Mouse (Mus musculus) kidney, postnatal 0 days (tissue): ENCODE measurements at regions not wholly inside any gene's neighbourhood (a gene's known extent, or its start where the extent isn't known, plus 50 kb on each side); places are given as distances from the start of the nearest gene placed in this dataset.

Source experiments
- ATAC-seq: fragments of 200-750 bp; cut with Nextera tagmentation; replicated peaks from 2 replicates; pipeline ENCODE4 v1.8.0; 2017; ENCODE audit warnings: low read depth, moderate number of reproducible peaks, moderate TSS enrichment, moderate library complexity; ENCODE audit not compliant: low FRiP score
- DNase-seq: peaks from one replicate; pipeline ENCODE4 v3.0.0-alpha.2; 2016; ENCODE audit warnings: low spot score
- H3K27ac ChIP-seq: fragments of 300-500 bp; sonication (generic); 2 replicates; pipeline ENCODE4 v1.5.1; 2014; ENCODE audit warnings: mild to moderate bottlenecking
- H3K27me3 ChIP-seq: fragments of 300-500 bp; sonication (generic); 2 replicates; pipeline ENCODE4 v1.6.1; 2014; ENCODE audit warnings: low read length, mixed read lengths; ENCODE audit not compliant: insufficient read depth
- H3K36me3 ChIP-seq: fragments of 300-500 bp; sonication (generic); 2 replicates; pipeline ENCODE4 v1.6.1; 2014; ENCODE audit warnings: low read length, mixed read lengths; ENCODE audit not compliant: insufficient read depth
- H3K4me1 ChIP-seq: fragments of 300-500 bp; sonication (generic); replicated peaks from 2 replicates; pipeline ENCODE4 v1.6.1; 2014; ENCODE audit warnings: antibody characterized with exemption, low read length, mixed read lengths; ENCODE audit not compliant: insufficient read depth
- H3K4me2 ChIP-seq: fragments of 300-500 bp; sonication (generic); 2 replicates; pipeline ENCODE4 v1.6.1; 2014; ENCODE audit warnings: mild to moderate bottlenecking, low read length, moderate library complexity, mixed read lengths
- H3K4me3 ChIP-seq: fragments of 300-500 bp; sonication (generic); replicated peaks from 2 replicates; pipeline ENCODE4 v1.5.1; 2014; ENCODE audit warnings: low read depth, low read length
- H3K9ac ChIP-seq: fragments of 300-500 bp; sonication (generic); 2 replicates; pipeline ENCODE4 v1.6.1; 2014; ENCODE audit warnings: low read depth, low read length
- H3K9me3 ChIP-seq: fragments of 300-500 bp; sonication (generic); replicated peaks from 2 replicates; pipeline ENCODE4 v1.6.1; 2016; ENCODE audit warnings: low read length, inconsistent platforms, mixed read lengths
- CTCF ChIP-seq: IDR thresholded peaks from 2 replicates; pipeline ENCODE4 v1.5.1; 2016; ENCODE audit warnings: antibody characterized with exemption, low read depth, mild to moderate bottlenecking, moderate library complexity
- whole genome bisulfite sequencing: fragments of 180-500 bp; shearing (Covaris S2); extraction: QIAGEN DNeasy Blood & Tissue Kit; methylation state at CpG from one replicate; pipeline ENCODE4 v1.1.7; 2014; 5-methylcytosine and 5-hydroxymethylcytosine counted together

- no peaks in the 10 kb centered on the region for H3K36me3 ChIP-seq
- no peaks in the 10 kb centered on the region for H3K27me3 ChIP-seq
- peak; percentile 55 for TF ChIP-seq CTCF
- ATAC-seq (no peak), DNase-seq (peak; percentile 35)
- H3K4me1 ChIP-seq, result no peaks in the 10 kb centered on the region
- no peak overlapping the region for H3K9ac ChIP-seq
- WGBS, result 80% methylated on average over 5 of the region's 5 CpGs
- no peaks in the 10 kb centered on the region for H3K9me3 ChIP-seq
- no peak overlapping the region for H3K4me3 ChIP-seq
- H3K27ac ChIP-seq, result no peak overlapping the region
- H3K4me2 ChIP-seq, result no peak overlapping the region
Measured at GRCm38 (mm10) chr9:73302156-73302918, 189.1 kb downstream of the Rsl24d1 start.

GRCm38 (mm10) chr9:73317048-73317447, 203.8 kb downstream of the Rsl24d1 start:
- H3K36me3 ChIP-seq, result no peaks in the 10 kb centered on the region
- H3K4me2 ChIP-seq, result no peak overlapping the region
- no peak overlapping the region for H3K27ac ChIP-seq
- ATAC-seq (no peak), DNase-seq (no peak)
- H3K27me3 ChIP-seq, result no peaks in the 10 kb centered on the region
- no peak overlapping the region for H3K4me3 ChIP-seq
- no peak for TF ChIP-seq CTCF
- no peaks in the 10 kb centered on the region for H3K4me1 ChIP-seq
- 64% methylated on average over 1 of the region's 1 CpGs for WGBS
- H3K9me3 ChIP-seq, result no peaks in the 10 kb centered on the region
- H3K9ac ChIP-seq, result no peak overlapping the region

- H3K27me3 ChIP-seq, result no peaks in the 10 kb centered on the region
- WGBS, result 66% methylated on average over 2 of the region's 2 CpGs
- H3K27ac ChIP-seq, result no peak overlapping the region
- no peaks in the 10 kb centered on the region for H3K4me1 ChIP-seq
- no peak overlapping the region for H3K4me2 ChIP-seq
- no peaks in the 10 kb centered on the region for H3K36me3 ChIP-seq
- TF ChIP-seq CTCF, result no peak
- no peak overlapping the region for H3K4me3 ChIP-seq
- H3K9me3 ChIP-seq, result no peaks in the 10 kb centered on the region
- no peak overlapping the region for H3K9ac ChIP-seq
- no peak for ATAC-seq
- DNase-seq, result peak; percentile 23
Measured at GRCm38 (mm10) chr9:73319704-73320307, 206.6 kb downstream of the Rsl24d1 start.

GRCm38 (mm10) chr9:73331066-73331465, 217.8 kb downstream of the Rsl24d1 start:
- Histone ChIP-seq H3K4me2 (no peak overlapping the region), H3K36me3 (no peaks in the 10 kb centered on the region), H3K9ac (no peak overlapping the region), H3K9me3 (no peaks in the 10 kb centered on the region), H3K27me3 (no peaks in the 10 kb centered on the region), H3K4me1 (no peaks in the 10 kb centered on the region), H3K4me3 (no peak overlapping the region), H3K27ac (no peak overlapping the region)
- no peak for DNase-seq
- TF ChIP-seq CTCF, result no peak
- no peak for ATAC-seq

- DNase-seq (no peak), ATAC-seq (no peak)
- Histone ChIP-seq H3K9me3 (no peaks in the 10 kb centered on the region), H3K4me2 (no peak overlapping the region), H3K27ac (no peak overlapping the region), H3K27me3 (no peaks in the 10 kb centered on the region), H3K36me3 (no peaks in the 10 kb centered on the region), H3K4me1 (no peaks in the 10 kb centered on the region), H3K9ac (no peak overlapping the region), H3K4me3 (no peak overlapping the region)
- 72% methylated on average over 5 of the region's 5 CpGs for whole genome bisulfite sequencing
- no peak for TF ChIP-seq CTCF
Measured at GRCm38 (mm10) chr9:73336039-73336438, 222.8 kb downstream of the Rsl24d1 start.

GRCm38 (mm10) chr9:73337045-73337740, 224.0 kb downstream of the Rsl24d1 start:
- no peaks in the 10 kb centered on the region for H3K4me1 ChIP-seq
- ATAC-seq (no peak), DNase-seq (no peak)
- no peak overlapping the region for H3K27ac ChIP-seq
- H3K4me3 ChIP-seq, result no peak overlapping the region
- H3K36me3 ChIP-seq, result no peaks in the 10 kb centered on the region
- H3K27me3 ChIP-seq, result no peaks in the 10 kb centered on the region
- H3K9me3 ChIP-seq, result no peaks in the 10 kb centered on the region
- H3K4me2 ChIP-seq, result no peak overlapping the region
- TF ChIP-seq CTCF, result no peak
- no peak overlapping the region for H3K9ac ChIP-seq
- 74% methylated on average over 2 of the region's 2 CpGs for WGBS
